Mouse (Mus musculus) cerebellum, adult 18-20 months (tissue): ENCODE measurements around the gene Gucy2e.
A peak's percentile ranks its signal among the peaks of the same experiment; 100 is the strongest.

ENCODE experiments used
- DNase-seq, 2 experiments: peaks; one replicate each; pipeline ENCODE4 v3.0.0; 2021

The Gucy2e gene

GRCm38 (mm10) chr11:69235285-69236060, 1.4 kb downstream of the Gucy2e start:
- DNase-seq: peak; percentile 84 to 95

- DNase-seq: no peak
Observed at GRCm38 (mm10) chr11:69233141-69233540, 3.7 kb downstream of the Gucy2e start.

GRCm38 (mm10) chr11:69230420-69230819, 6.4 kb downstream of the Gucy2e start:
- DNase-seq: no peak

GRCm38 (mm10) chr11:69225715-69226114, 11.1 kb downstream of the Gucy2e start:
- DNase-seq: no peak

- DNase-seq: no peak
Observed at GRCm38 (mm10) chr11:69223101-69223500, 13.7 kb downstream of the Gucy2e start.

- no peak for DNase-seq
Observed at GRCm38 (mm10) chr11:69221070-69221469, 15.8 kb downstream of the Gucy2e start.

- no peak for DNase-seq
Observed at GRCm38 (mm10) chr11:69218661-69219060, 18.2 kb downstream of the Gucy2e start.

GRCm38 (mm10) chr11:69217411-69217810, 19.4 kb downstream of the Gucy2e start:
- DNase-seq: no peak

- DNase-seq: peak; percentile 74
Observed at GRCm38 (mm10) chr11:69211431-69211830, 25.4 kb downstream of the Gucy2e start.

GRCm38 (mm10) chr11:69202469-69203230, 34.2 kb downstream of the Gucy2e start:
- no peak for DNase-seq

- DNase-seq: no peak
Observed at GRCm38 (mm10) chr11:69200231-69200630, 36.6 kb downstream of the Gucy2e start.

GRCm38 (mm10) chr11:69199251-69199650, 37.6 kb downstream of the Gucy2e start:
- DNase-seq: no peak

GRCm38 (mm10) chr11:69197743-69198142, 39.1 kb downstream of the Gucy2e start, which contains the start of gene Alox8:
Alox8 (minus strand) TSS chr11:69197843.
- DNase-seq: peak; percentile 18 to 25

- DNase-seq: peak; percentile 39 to 46
Observed at GRCm38 (mm10) chr11:69197194-69197593, 39.6 kb downstream of the Gucy2e start.

- peak; percentile 65 to 71 for DNase-seq
Observed at GRCm38 (mm10) chr11:69196766-69197165, 40.1 kb downstream of the Gucy2e start.

- peak; percentile 47 to 61 for DNase-seq
Observed at GRCm38 (mm10) chr11:69192840-69193239, 44.0 kb downstream of the Gucy2e start.

- DNase-seq: no peak
Observed at GRCm38 (mm10) chr11:69185936-69186335, 50.9 kb downstream of the Gucy2e start.

GRCm38 (mm10) chr11:69185031-69185430, 51.8 kb downstream of the Gucy2e start:
- no peak for DNase-seq

GRCm38 (mm10) chr11:69180120-69180519, 56.7 kb downstream of the Gucy2e start:
- DNase-seq: no peak

GRCm38 (mm10) chr11:69179512-69179911, 57.3 kb downstream of the Gucy2e start:
- DNase-seq: no peak

- DNase-seq: no peak
Observed at GRCm38 (mm10) chr11:69178525-69178924, 58.3 kb downstream of the Gucy2e start.

GRCm38 (mm10) chr11:69174722-69175121, 62.1 kb downstream of the Gucy2e start:
- DNase-seq: no peak

GRCm38 (mm10) chr11:69172606-69173005, 64.2 kb downstream of the Gucy2e start:
- no peak for DNase-seq

GRCm38 (mm10) chr11:69171626-69172025, 65.2 kb downstream of the Gucy2e start:
- DNase-seq: peak; percentile 61 to 71
